Mouse (Mus musculus) layer of hippocampus, postnatal 25 days (tissue): ENCODE results near the gene Kcnn3. TPM values are rescaled to one million over a fixed set of nuclear protein-coding genes. Genes with fewer than 3 reads are reported as not detected.

Source experiments
- DNase-seq, 2 experiments: peaks; one replicate each; pipeline ENCODE4 v3.0.0; 2022; ENCODE audit warnings: mixed read lengths in 2 of 2, low spot score in 1 of 2; ENCODE audit errors: extremely low spot score in 1 of 2
- total RNA-seq, 2 experiments: library from RNA; stranded (reverse); gene quantifications; 2 replicates each; pipeline ENCODE4 v1.2.3; 2021

Gene Kcnn3
- total RNA-seq, 2 experiments from 2014 or later, result 22.9 to 23.5 TPM

DNA sequence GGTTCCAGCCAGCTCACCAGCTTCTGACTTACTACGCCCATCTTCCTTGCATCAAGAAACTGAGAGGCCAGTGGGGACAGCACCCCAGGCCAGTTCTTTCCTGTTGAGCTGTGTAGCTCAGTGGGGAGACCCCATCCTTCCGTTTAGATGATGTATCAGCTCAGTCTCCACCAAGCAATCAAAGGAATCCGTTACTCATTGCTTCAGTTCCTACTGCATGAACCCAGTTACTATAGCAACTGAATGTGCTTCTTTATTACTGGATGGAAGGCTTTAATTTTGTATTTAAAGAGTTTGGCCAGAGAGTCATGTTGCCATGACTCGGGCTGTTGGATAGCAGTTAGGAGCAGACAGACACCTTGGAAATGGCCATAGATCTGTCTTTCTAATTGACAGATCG is 85.3 kb downstream of the Kcnn3 start:
- no peak for DNase-seq

DNA sequence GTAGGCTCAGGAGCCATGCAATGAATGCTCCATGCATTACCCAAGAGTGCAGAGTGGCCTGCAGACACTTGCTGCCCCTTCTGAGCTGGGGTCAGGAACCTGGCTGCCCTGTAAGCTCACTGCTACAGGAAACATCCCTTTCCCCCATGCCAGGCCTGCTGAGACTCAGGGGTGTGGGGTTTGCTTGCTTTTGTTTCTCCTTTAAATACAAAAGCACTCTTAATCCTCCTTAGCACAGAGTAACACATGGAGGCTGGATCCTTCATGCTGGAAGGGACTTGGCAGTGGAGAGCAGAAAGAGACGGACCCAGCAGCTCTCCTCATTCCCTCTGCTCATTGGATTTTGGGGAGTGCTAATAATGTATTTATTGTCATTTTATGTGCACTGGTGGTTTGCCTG is 87.4 kb downstream of the Kcnn3 start:
- DNase-seq, result no peak

DNA sequence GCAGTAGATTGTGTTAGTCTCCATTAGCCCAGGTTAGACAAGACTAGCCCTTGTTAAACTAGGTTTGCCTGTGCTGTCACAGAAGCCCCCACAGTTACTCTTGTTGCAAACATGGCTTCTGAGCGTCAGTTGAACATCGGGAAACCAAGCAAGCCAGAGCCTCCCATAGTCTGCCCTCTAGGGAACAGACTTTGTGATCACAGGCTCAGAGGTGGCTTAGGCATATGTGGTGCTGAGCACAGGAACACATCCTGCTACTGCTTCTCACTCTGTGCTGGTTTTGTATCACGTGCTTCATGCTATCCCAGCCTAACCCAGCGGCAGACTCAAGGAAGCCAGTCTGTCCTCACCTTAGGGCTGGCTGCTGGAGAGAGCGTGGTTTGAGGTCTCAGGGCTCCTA is 92.1 kb downstream of the Kcnn3 start:
- no peak for DNase-seq

DNA sequence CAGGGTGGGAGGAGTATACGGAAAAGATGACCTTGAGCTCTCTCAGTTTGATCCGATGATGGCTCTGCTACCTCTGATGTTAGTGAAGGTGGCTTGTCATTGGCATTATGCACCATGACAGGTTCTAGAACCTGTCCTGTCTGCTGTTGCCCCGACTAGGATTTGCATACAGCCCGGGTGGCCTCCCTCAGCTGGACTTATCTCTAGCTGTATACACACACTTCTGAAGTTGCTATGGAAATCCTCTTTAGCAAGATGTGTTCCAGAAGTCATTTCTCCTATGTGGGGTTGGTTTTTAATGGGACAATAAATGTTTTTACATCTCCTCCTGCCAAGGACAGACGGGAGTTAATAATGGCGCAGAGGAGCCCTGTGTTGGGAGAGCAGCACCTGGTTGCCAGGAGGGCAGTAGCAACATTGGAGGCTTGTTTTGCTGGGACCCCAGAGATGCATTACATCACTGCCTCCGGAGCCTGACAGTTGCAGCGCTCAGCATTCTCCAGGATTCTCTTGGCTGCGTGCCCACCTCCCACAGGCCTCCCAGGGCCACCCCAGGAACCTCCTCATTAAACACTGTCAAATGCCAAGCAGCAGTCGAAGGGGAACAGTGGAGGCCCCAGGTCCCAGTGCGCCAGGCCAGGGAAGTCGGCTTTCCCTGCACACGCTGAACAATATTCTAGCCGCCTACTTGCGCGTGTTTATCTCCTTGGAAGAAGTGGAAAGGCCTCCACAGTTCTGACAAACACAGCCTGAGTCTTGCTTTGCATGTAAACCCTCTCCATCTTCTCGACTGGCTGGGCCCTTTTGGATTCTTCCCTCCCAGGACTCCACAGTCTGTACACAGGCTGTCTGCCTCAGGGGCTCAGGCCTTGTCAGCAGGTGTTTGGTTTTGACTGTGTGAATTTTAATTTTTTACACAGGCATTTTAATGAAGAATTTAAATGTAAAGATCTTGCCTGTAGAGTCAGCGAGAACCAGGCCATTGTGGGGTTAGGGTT is 93.9 kb downstream of the Kcnn3 start:
- peak; percentile 46 to 72 for DNase-seq

DNA sequence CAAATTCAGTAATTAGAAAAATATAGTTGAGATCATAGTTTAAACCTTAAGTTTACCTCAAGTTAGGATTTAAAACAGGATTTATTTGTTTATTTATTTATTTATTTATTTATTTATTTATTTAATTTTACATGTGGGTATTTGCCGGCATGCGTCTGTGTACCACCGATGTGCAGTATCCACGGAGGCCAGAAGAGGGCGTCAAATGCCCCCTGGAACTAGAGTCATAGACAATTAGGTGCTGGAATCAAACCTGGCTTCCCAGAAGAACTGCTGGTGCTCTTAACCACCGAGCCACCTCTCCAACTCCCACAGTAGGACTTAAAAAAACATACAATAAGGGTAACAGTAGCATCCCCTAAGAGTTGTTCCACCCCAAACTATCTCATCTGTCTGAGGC is 96.9 kb downstream of the Kcnn3 start:
- no peak for DNase-seq

DNA sequence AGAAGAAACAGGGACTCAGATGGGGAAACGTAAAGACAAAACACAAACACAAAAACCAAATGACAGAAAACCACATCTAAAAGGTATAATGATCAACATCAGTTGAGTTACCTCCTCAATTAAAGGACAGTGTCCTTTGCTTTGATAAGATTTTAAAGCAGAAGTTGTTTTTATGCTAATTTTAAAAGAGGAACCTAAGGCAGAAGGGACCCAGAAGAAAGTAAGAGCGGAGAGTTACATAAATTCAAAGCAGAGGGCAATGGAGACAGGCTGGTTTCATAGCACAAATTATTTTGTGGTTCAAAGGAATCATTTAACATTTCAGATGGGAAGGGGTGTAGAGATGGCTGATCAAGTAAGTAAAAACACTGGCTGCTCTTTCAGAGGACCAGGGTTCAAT is 97.4 kb downstream of the Kcnn3 start:
- no peak for DNase-seq

DNA sequence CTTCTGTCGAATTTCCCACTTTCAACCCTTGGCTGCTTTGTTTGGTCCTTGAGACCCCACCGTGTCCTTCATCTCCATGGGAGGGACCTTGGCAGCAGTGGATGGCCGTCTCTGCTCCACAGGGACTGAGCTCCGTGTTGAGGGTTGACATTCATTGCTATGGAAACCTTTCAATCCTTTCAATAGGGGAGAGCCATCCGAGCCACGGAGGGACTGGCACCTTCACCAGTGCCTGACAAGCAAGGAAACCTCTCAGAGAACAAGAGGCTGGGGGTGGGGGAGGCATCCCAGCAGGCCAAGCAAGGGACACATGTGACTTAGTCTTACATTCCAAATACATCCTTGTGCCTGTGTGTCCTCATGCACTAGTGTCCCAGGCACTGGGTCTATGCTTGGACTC is 102.9 kb downstream of the Kcnn3 start:
- no peak for DNase-seq

DNA sequence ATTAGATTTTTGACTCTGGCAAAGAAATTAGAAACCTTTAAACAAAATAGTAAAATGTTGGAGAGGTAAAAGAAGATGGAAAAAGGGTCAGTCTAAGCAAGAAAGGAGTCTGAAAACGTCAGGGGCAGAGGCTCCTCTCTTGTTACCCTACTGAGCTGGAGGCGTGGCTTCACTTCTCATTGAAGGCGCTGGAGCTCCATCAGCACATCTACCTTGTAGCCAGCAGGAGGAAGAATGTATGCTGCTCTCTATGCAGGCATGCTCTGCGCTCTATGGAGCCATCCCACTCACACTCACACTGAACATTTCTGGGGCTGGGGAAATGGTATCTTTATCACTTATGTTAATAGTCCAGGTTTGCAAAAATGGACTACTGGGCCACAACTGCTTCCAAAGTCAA is 103.6 kb downstream of the Kcnn3 start:
- no peak for DNase-seq

DNA sequence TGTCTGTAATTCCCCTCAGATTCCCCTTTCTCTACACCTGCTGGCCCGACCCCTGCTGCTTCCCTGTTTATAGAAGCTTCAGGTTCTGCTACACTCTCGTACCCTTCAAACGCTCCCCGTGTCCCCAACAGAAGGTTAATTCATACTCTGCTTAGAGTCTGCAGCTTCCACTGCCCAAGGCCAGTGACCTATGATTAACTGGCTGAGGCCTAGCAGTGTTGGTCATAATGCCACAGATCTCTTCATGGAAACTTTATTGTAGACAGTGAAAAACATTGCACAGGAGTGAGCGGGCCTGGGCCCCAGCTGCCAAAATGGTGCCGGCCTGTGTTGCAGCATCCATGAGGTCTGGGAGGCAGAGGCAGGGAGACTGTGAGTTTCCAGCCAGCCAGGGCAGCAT is 104.0 kb downstream of the Kcnn3 start:
- DNase-seq, result no peak

DNA sequence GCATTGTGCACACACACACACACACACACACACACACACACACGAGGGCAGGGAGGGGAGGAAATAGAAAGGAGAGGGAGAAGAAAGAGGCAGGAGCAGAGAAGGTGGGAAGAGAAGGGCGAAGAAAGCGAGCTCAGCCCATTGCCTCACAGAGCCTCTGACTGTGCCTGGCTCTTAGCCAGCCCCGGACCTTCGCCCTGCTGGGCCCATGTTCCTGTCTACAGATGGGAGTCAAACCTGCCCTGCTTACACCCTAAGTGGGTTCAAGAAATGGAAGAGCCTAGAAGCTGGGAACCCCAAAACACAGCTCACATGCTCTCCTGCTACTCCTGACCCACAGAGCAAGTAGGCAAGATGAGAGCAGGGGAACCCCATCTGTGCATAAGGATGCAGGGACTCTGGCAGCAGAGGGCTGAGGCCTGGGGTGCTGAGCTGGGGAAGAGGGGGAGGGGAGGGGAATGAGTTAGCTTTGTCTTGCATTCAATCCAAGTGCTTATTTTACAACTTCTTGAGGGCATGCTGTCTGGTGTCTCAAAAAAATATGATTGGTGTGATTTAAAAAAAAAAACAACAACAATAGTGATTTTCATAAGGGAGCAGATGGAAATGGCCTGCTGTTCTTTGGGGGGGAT is 105.0 kb downstream of the Kcnn3 start:
- no peak for DNase-seq

DNA sequence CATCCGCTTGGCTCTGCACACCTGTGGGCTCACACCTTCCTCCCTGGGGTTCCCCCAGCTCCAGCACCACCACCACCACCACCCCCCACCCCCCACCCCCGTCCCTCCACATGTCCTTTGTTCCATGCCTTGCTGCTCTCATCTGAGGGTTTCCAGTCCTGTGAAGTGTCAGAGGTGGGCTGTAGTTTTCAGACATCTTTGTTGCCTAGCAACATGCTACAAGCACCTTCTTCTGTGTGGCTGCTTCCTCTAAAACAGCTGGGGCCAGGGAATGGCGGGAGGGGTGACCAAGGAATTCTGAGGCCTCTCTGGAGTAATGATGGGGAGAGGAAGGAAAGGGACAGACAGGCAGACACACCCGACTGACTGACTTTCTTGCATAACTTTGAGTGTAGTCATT is 106.6 kb downstream of the Kcnn3 start:
- no peak for DNase-seq

DNA sequence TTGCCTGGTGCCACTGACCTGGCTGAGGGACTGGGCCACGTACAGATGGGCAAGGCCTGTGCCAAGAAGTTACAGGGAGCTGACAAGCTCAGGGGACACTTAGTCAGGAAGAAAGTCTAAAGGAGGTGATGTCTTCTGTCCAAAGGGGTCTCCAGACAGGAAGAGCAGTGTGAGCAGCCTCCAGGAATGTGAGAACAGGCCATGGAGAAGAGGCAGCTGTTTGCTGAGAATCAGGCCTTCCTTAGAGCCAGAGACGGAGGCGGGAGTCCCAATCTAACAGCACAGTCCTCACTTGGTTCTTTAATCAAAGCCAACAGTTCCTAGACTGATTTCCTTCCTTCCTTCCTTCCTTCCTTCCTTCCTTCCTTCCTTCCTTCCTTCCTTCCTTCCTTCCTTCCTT is 109.8 kb downstream of the Kcnn3 start:
- no peak for DNase-seq

DNA sequence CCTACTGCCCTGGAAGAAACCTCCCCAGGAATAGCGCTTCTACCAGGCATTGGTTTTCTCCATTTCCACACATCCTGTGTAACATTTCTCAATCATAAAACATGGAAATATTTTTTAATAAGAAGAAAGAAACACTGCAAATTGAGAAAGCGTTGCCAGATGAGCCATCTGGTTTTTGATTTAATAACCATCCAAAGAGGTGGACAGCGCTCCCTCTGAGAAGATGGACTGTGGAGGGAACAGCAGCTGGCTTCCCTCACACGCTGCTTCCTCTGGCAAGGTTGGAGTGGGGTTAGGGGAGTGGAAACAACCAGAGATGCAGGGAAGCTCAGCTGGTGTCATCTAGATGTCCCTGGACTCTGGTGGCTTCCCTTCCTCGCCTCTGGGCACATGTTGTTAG is 111.8 kb downstream of the Kcnn3 start:
- DNase-seq, result no peak

DNA sequence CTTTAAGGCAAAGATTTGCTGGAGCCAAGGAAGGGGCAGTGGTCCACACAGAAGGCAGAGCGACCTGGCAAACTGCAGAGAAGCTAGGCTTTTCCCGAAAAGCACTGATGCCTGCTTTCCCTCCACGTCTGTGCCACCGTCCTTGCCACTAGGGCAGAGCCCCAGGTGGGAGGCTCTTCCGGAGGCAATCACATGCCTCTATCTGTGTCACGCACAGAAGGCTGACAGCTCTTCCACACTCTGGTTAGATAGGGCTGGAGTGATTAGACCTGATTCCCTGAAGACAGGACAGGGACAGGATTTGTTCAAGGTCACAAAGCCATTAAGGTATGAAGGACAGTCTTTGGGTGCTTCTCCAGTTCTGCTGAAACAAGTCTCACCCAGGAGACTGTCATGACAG is 113.6 kb downstream of the Kcnn3 start:
- no peak for DNase-seq

DNA sequence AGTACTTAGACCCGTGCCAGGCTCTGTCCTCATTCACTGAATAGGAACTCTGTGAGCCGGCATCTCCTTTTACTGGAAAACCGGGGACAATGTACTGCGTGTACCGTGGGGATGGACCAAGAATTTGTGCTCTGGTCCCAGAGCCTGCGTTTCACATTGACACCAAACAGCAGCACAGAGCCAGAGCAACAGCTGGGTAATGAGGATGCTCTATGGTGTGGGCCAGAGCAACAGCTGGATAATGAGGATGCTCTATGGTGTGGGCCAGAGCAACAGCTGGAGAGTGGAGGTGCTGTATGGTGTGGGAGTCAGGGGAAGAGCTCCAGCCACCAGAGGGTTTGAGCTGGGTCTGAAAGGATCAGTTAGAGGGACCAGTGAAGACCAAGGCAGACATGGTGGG is 114.0 kb downstream of the Kcnn3 start:
- DNase-seq, result no peak

DNA sequence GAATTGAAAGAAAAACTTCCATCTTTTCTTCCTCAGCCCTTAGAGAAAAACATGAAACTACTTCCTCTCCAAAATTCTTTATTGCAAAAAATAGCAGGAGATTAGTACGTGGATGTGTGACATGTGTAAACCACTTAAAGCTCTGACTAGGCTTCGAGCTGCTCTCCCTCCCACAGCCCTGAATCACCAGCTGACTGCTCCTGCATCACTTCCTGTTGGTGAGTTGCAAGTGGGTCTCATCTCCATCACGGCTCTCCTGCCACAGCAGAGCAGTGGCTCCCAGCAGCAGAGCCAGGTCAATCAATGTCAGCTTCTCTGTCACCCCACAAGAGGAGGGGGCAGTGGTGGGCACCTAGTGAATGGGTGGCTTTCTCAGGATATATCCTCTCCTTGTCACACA is 120.8 kb downstream of the Kcnn3 start:
- DNase-seq, result no peak

DNA sequence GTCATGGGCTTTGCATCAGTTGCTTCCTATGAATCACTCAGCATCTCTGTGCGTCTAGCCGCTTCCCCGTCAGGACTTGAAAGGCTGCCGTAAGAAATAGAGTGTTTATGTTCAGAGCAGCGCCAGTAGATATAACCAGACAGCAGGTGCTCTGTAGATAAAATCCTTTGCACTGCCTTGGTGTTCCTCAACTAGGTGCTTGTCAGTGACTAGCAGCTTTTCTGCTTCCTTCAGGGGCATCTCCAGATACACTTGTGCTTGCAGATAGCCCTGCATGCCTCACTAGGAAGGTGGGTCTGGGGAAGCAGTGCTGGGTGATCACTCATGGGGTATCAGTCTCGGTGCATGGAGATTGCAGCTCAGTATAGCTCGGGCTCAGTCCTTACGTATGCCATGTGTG is 123.4 kb downstream of the Kcnn3 start:
- no peak for DNase-seq

DNA sequence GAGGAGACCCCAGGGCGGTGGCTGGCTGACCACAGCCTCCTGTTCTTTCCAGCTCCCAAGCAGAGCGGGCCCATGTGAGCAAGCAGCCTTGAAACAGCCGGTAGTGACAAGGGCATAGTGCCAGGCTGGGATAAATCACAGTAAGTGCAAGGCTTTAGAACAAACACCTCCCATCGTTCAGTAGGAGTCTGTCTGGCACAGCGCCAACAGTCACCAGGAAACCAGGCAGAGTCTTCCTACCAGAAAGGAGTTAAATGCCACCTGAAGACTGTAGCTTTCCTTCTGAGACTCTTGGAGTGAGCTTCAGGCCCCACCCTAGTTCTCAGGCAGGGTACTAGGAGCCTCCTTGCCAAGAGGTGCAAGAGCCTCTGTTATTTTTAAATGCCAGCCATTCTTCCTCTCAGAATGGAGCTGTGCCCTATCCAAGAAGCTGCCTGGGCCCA is 126.9 kb downstream of the Kcnn3 start:
- peak; percentile 63 to 78 for DNase-seq

DNA sequence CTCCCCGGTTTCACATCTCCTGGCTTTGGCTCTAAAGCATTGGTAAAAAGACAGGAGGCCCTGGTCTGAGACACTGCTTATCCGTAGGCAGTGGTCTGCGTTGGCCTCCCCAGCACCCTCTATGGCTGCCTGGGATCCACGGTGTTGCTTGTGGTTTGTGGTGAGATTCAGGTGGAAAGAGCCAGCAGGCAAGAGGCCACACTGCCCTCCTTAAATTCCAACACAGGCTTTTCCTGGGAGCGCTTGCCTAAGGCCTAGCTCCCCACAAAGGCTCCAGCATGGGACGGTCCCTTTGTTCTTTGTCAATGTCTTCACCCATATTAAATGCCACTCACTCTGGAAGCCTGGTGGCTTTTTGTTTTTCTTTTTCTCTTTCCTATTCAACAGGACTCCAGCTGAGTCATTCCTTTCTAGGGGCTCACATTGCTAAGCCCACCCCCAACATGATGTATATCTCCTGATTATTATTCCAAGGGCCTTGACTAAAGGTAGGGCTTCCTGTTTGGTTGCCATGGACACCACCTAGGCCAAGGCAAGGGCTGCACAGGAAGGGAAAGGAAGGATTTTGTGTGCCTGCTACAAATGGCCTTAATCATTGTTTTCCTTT is 127.4 kb downstream of the Kcnn3 start:
- no peak for DNase-seq

DNA sequence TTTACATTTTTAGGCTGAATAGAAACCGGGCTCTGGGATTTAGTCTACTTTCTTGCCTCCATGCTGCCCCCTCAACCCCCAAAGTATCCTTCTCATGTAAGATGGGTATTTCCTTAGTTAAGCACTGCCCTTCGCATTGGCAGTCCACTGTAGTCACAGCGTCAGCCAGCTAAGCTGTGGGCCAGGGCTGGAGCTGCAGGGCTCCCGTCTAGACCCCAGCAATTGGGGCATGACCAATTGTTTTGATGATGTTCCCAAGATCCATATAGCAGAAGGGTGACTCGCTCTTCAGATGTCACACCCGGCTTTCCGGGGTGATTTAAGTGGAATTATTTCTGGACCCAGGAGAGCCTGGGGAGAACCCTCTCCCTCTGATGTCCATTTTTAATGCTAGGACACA is 129.9 kb downstream of the Kcnn3 start:
- DNase-seq, result no peak

DNA sequence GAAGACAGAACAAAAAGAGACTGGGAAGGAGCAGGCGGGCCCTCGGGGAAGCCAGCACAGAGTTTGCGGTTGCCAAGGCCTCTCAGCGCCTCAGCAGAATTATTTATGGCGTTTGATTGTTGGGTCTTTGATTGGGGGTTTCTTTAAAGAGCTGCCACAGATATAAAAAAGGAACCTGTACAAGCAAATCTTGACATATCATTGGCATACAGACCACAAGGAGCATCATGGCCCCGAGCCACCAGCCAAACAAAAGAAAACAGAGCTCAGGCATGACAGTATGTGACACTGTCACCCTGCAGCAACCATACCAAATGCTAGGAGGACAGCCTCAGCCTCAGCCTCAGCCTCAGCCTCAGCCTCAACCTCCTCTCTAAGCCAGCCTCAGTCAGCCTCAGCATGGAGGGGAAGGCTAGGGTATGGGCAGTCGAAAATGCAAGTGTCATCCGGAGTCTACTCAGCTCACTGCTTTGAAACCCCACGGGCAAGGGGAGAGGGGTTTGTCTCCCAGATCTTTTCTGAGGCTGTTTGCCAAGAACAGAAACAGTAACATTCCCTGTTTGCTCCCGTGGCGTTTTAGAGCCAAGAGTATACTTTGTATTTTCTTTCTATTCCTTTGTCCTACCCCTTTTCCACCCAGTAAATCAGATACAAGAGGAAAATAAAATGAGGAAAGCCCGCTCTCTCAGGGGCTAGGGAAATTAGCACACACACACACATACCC is 133.4 kb downstream of the Kcnn3 start:
- no peak for DNase-seq
